Mouse (Mus musculus): ENCODE results near the gene Hist1h3c.
"Not testable (repeated sequence)": the region's sequence is repeated elsewhere in the genome, so short reads cannot be mapped to it uniquely, and the experiment has no call there.

Hist1h3c gene

GRCm38 (mm10) chr13:23702801-23703200 lies 42.6 kb downstream of the Hist1h3c start:
- not testable (repeated sequence) for DNase-seq

GRCm38 (mm10) chr13:23702220-23702619 lies 43.2 kb downstream of the Hist1h3c start:
- DNase-seq = no peak

- peak; percentile 77 for DNase-seq
Observed at GRCm38 (mm10) chr13:23700786-23701520, 44.4 kb downstream of the Hist1h3c start.

- no peak for DNase-seq
Observed at GRCm38 (mm10) chr13:23699767-23700166, 45.6 kb downstream of the Hist1h3c start.

- no peak for DNase-seq
Observed at GRCm38 (mm10) chr13:23698996-23699395, 46.4 kb downstream of the Hist1h3c start.

GRCm38 (mm10) chr13:23698300-23698693 lies 47.1 kb downstream of the Hist1h3c start, which contains the start of gene Hist1h4c:
Gene Hist1h4c (minus strand): TSS chr13:23698454.
- peak; percentile 98 for DNase-seq

GRCm38 (mm10) chr13:23697491-23698299 lies 47.7 kb downstream of the Hist1h3c start:
- DNase-seq = peak; percentile 82

- peak; percentile 37 for DNase-seq
Observed at GRCm38 (mm10) chr13:23696061-23696474, 49.3 kb downstream of the Hist1h3c start.

GRCm38 (mm10) chr13:23695514-23695913 lies 49.9 kb downstream of the Hist1h3c start, which contains the start of gene Hist1h1t:
Gene Hist1h1t (plus strand): TSS chr13:23695814.
- DNase-seq = peak; percentile 42
